Mouse (Mus musculus) liver, postnatal 0 days (tissue): ENCODE measurements around the gene Eml1. TPM values are rescaled to one million over a fixed set of nuclear protein-coding genes. Genes with fewer than 3 reads are reported as not detected.

Experiments used
- ATAC-seq: fragments of 200-750 bp; cut with Nextera tagmentation; 2 replicates; pipeline ENCODE4 v1.8.0; 2017; ENCODE audit warnings: mild to moderate bottlenecking, moderate library complexity
- DNase-seq: peaks from one replicate; pipeline ENCODE4 v3.0.0-alpha.2; 2016
- H3K27ac ChIP-seq: fragments of 300-500 bp; sonication (generic); 2 replicates; pipeline ENCODE4 v1.5.1; 2014; ENCODE audit warnings: antibody characterized with exemption, moderate library complexity, mild to moderate bottlenecking, low read depth
- H3K27me3 ChIP-seq: fragments of 300-500 bp; sonication (generic); 2 replicates; pipeline ENCODE4 v1.6.1; 2014; ENCODE audit warnings: low read length, control low read depth, mixed read lengths; ENCODE audit not compliant: insufficient read depth
- H3K36me3 ChIP-seq: fragments of 300-500 bp; sonication (generic); replicated peaks from 2 replicates; pipeline ENCODE4 v1.6.1; 2014; ENCODE audit warnings: mild to moderate bottlenecking, control low read depth, low read length, moderate library complexity, mixed read lengths; ENCODE audit not compliant: insufficient read depth
- H3K4me1 ChIP-seq: fragments of 300-500 bp; sonication (generic); 2 replicates; pipeline ENCODE4 v1.6.1; 2014; ENCODE audit warnings: antibody characterized with exemption, mild to moderate bottlenecking, control low read depth; ENCODE audit not compliant: insufficient read depth
- H3K4me2 ChIP-seq: fragments of 300-500 bp; sonication (generic); 2 replicates; pipeline ENCODE4 v1.6.1; 2014; ENCODE audit warnings: low read depth, mild to moderate bottlenecking, low read length, moderate library complexity, mixed read lengths
- H3K4me3 ChIP-seq: fragments of 300-500 bp; sonication (generic); 2 replicates; pipeline ENCODE4 v1.5.1; 2014; ENCODE audit warnings: low read depth, low read length
- H3K9ac ChIP-seq: fragments of 300-500 bp; sonication (generic); replicated peaks from 2 replicates; pipeline ENCODE4 v1.6.1; 2014; ENCODE audit warnings: mild to moderate bottlenecking, moderate library complexity
- H3K9me3 ChIP-seq: fragments of 300-500 bp; sonication (generic); 2 replicates; pipeline ENCODE4 v1.6.1; 2016; ENCODE audit warnings: mild to moderate bottlenecking, control low read depth, low read length, mixed read lengths
- CTCF ChIP-seq: sonication (generic); IDR thresholded peaks from 2 replicates; pipeline ENCODE4 v1.5.1; 2016; ENCODE audit warnings: antibody characterized with exemption, low read depth
- EP300 ChIP-seq: IDR thresholded peaks from 2 replicates; pipeline ENCODE4 v1.6.1; 2016; ENCODE audit warnings: antibody characterized with exemption, low read depth, mild to moderate bottlenecking
- WGBS: fragments of 180-500 bp; shearing (Covaris S2); extraction: QIAGEN DNeasy Blood & Tissue Kit; methylation state at CpG from one replicate; pipeline ENCODE4 v1.1.7; 2014; ENCODE audit not compliant: insufficient replicate concordance; 5-methylcytosine and 5-hydroxymethylcytosine counted together
- polyA plus RNA-seq: library from polyadenylated mRNA; unstranded; fragments of >200 nt; fragmentation: Nextera tagmentation; extraction: Ambion mirVana; gene quantifications from 2 replicates; pipeline ENCODE4 v1.2.1, GENCODE M21; 2015

Gene Eml1
- polyA plus RNA-seq, 1 experiment from 2014 or later: 4.6 TPM

- Histone ChIP-seq H3K27ac (no peak overlapping the region), H3K4me2 (no peak overlapping the region), H3K9me3 (no peaks in the 10 kb centered on the region), H3K4me3 (no peak overlapping the region), H3K36me3 (no peaks in the 10 kb centered on the region), H3K4me1 (no peaks in the 10 kb centered on the region), H3K27me3 (no peaks in the 10 kb centered on the region), H3K9ac (no peak overlapping the region)
- DNase-seq (no peak), ATAC-seq (no peak)
- TF ChIP-seq EP300: no peak
- no peak for TF ChIP-seq CTCF
- 76% methylated on average over 6 of the region's 6 CpGs for WGBS
Observed at GRCm38 (mm10) chr12:108395285-108395660, 24.5 kb downstream of the Eml1 start.

- no peak overlapping the region for H3K4me2 ChIP-seq
- no peak overlapping the region for H3K9ac ChIP-seq
- 83% methylated on average over 11 of the region's 11 CpGs for WGBS
- TF ChIP-seq EP300 (no peak), CTCF (no peak)
- DNase-seq: no peak
- no peak for ATAC-seq
- no peaks in the 10 kb centered on the region for H3K4me1 ChIP-seq
- no peak overlapping the region for H3K27ac ChIP-seq
- no peak overlapping the region for H3K4me3 ChIP-seq
- H3K9me3 ChIP-seq: no peaks in the 10 kb centered on the region
- H3K27me3 ChIP-seq: no peaks in the 10 kb centered on the region
- no peaks in the 10 kb centered on the region for H3K36me3 ChIP-seq
Observed at GRCm38 (mm10) chr12:108396081-108396947, 25.6 kb downstream of the Eml1 start.

- no peaks in the 10 kb centered on the region for H3K36me3 ChIP-seq
- DNase-seq (no peak), ATAC-seq (no peak)
- H3K4me2 ChIP-seq: no peak overlapping the region
- H3K4me3 ChIP-seq: no peak overlapping the region
- H3K4me1 ChIP-seq: no peaks in the 10 kb centered on the region
- WGBS: 74% methylated on average over 7 of the region's 7 CpGs
- H3K9ac ChIP-seq: no peak overlapping the region
- H3K27me3 ChIP-seq: no peaks in the 10 kb centered on the region
- H3K9me3 ChIP-seq: no peaks in the 10 kb centered on the region
- no peak overlapping the region for H3K27ac ChIP-seq
- TF ChIP-seq EP300: no peak
Observed at GRCm38 (mm10) chr12:108398681-108399080, 27.9 kb downstream of the Eml1 start.

DNA sequence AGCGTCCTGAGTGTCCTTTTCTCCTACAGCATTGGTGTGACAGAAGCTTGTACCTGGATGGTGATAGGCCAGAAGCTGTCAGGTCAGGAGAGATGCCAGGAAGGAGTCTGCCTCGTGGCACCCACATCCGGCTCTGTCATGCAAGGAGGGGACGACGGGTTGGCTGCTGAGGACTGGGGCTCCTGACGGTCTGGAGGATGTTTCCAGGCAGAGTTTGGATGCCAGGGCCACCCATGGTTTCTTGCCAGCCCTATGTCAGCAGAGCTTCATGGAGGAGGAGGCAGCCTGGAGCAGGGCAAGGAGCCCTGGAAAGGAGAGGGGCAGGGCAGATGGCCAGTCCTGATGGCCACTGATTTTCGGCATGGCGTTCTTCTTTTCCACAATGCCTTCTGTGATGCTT, 28.4 kb downstream of the Eml1 start:
- no peak overlapping the region for H3K4me3 ChIP-seq
- H3K4me2 ChIP-seq: no peak overlapping the region
- no peak overlapping the region for H3K27ac ChIP-seq
- ATAC-seq (no peak), DNase-seq (no peak)
- no peaks in the 10 kb centered on the region for H3K9me3 ChIP-seq
- H3K36me3 ChIP-seq: no peaks in the 10 kb centered on the region
- H3K4me1 ChIP-seq: no peaks in the 10 kb centered on the region
- no peak overlapping the region for H3K9ac ChIP-seq
- H3K27me3 ChIP-seq: no peaks in the 10 kb centered on the region
- TF ChIP-seq CTCF (no peak), EP300 (no peak)
- WGBS: 80% methylated on average over 8 of the region's 8 CpGs

- no peak for ATAC-seq
- no peaks in the 10 kb centered on the region for H3K4me1 ChIP-seq
- no peak overlapping the region for H3K27ac ChIP-seq
- H3K27me3 ChIP-seq: no peaks in the 10 kb centered on the region
- no peaks in the 10 kb centered on the region for H3K36me3 ChIP-seq
- H3K9me3 ChIP-seq: no peaks in the 10 kb centered on the region
- TF ChIP-seq EP300 (no peak), CTCF (no peak)
- H3K4me2 ChIP-seq: no peak overlapping the region
- no peak overlapping the region for H3K9ac ChIP-seq
- WGBS: 65% methylated on average over 8 of the region's 8 CpGs
- DNase-seq: no peak
- no peak overlapping the region for H3K4me3 ChIP-seq
Observed at GRCm38 (mm10) chr12:108400951-108401350, 30.2 kb downstream of the Eml1 start.

DNA sequence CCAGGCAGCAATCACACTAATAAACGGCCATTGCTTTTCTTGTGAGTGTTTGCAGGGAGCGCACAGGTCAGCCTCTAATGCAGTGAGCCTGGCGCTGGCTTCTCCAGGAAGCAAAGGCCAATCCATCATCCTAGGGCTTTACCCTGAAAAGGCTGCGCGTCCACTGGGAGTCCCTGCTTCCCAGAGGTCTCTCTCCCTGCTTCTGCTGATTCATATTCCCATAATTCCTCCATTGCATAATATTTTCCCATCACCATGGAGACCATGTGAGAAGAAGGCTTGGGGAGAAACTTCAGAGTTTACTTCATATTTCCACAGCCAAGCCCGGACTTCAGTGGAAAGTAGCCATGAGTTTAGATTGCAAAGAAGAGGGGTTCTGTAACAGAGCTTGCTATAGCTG, 33.2 kb downstream of the Eml1 start:
- H3K9me3 ChIP-seq: no peaks in the 10 kb centered on the region
- no peaks in the 10 kb centered on the region for H3K27me3 ChIP-seq
- no peaks in the 10 kb centered on the region for H3K36me3 ChIP-seq
- DNase-seq (no peak), ATAC-seq (peak; percentile 36; the same call in 1 of the 2 replicates)
- H3K27ac ChIP-seq: no peak overlapping the region
- WGBS: 60% methylated on average over 6 of the region's 6 CpGs
- H3K4me3 ChIP-seq: no peak overlapping the region
- no peak overlapping the region for H3K9ac ChIP-seq
- no peaks in the 10 kb centered on the region for H3K4me1 ChIP-seq
- no peak overlapping the region for H3K4me2 ChIP-seq
- no peak for TF ChIP-seq CTCF
- no peak for TF ChIP-seq EP300
